Mouse (Mus musculus) brown adipose tissue, adult 24 weeks (tissue): ENCODE results near the gene Apoa1. TPM values are rescaled to one million over a fixed set of nuclear protein-coding genes. Genes with fewer than 3 reads are reported as not detected.

Experiments used
- H3K27ac ChIP-seq: fragments of 200-500 bp; replicated peaks from 2 replicates; pipeline ENCODE4 v1.5.1; 2012; ENCODE audit warnings: low read depth, mild to moderate bottlenecking, low read length
- H3K4me1 ChIP-seq: fragments of 200-500 bp; 2 replicates; pipeline ENCODE4 v1.6.1; 2012; ENCODE audit warnings: low read length, mixed read lengths; ENCODE audit not compliant: control insufficient read depth, insufficient read depth, insufficient read length
- H3K4me3 ChIP-seq: fragments of 200-500 bp; 2 replicates; pipeline ENCODE4 v1.5.1; 2012; ENCODE audit warnings: low read depth, mild to moderate bottlenecking, low read length, moderate library complexity; ENCODE audit not compliant: insufficient read depth
- polyA plus RNA-seq: library from polyadenylated mRNA; stranded (reverse); fragments of >200 nt; gene quantifications from 2 replicates; pipeline ENCODE4 v1.2.4, GENCODE M21; 2012; ENCODE audit not compliant: missing spikeins, insufficient read depth, insufficient read length

Apoa1 gene
- polyA plus RNA-seq, 1 experiment = 6.7 TPM

- no peaks in the 10 kb centered on the region for H3K4me1 ChIP-seq
- no peak overlapping the region for H3K27ac ChIP-seq
- no peak overlapping the region for H3K4me3 ChIP-seq
Measured at GRCm38 (mm10) chr9:46261131-46261530, 32.8 kb downstream of the Apoa1 start.

GRCm38 (mm10) chr9:46268343-46268873 lies 40.0 kb downstream of the Apoa1 start, which contains the start of gene Apoa5:
TSS of gene Apoa5 (plus strand) at chr9:46268633.
- Histone ChIP-seq H3K4me3 (no peak within 1 kb of the TSS), H3K4me1 (0 out of 2 replicates have a peak, but pooled peaks cover under 1% of the 10 kb centered on the region), H3K27ac (no peak within 1 kb of the TSS)

DNA sequence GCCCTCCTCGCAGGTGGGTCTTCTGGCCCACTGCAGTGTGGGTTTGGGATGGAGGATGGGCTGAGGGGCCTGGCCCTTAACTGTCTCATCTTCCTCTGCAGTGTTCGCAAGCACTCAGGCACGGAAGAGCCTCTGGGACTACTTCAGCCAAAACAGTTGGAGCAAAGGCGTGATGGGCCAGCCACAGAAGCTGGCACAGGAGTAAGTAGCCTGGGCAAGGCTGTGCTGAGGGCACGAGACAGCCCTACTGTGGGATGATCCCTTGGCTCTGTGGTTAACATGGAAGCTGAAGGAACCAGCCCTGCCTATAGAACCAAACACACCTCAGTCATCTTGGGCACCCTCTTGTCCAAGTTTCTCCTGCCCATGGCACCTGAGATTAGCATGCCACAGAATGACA lies 40.7 kb downstream of the Apoa1 start:
- no peak overlapping the region for H3K4me3 ChIP-seq
- H3K4me1 ChIP-seq = 0 out of 2 replicates have a peak, but pooled peaks cover 4% of the 10 kb centered on the region
- no peak overlapping the region for H3K27ac ChIP-seq

- Histone ChIP-seq H3K4me1 (0 out of 2 replicates have a peak, but pooled peaks cover 4% of the 10 kb centered on the region), H3K4me3 (no peak overlapping the region), H3K27ac (no peak overlapping the region)
Measured at GRCm38 (mm10) chr9:46270782-46271181, 42.4 kb downstream of the Apoa1 start.

GRCm38 (mm10) chr9:46272070-46272469 lies 43.7 kb downstream of the Apoa1 start:
- H3K4me3 ChIP-seq = no peak overlapping the region
- 0 out of 2 replicates have a peak, but pooled peaks cover 4% of the 10 kb centered on the region for H3K4me1 ChIP-seq
- H3K27ac ChIP-seq = no peak overlapping the region

GRCm38 (mm10) chr9:46272677-46273454 lies 44.5 kb downstream of the Apoa1 start, which contains the start of gene Zpr1:
TSS of gene Zpr1 (plus strand) at chr9:46273064.
- peak within 1 kb of the TSS; percentile 55; the same call in 1 of the 2 replicates for H3K27ac ChIP-seq
- 0 out of 2 replicates have a peak, but pooled peaks cover 4% of the 10 kb centered on the region for H3K4me1 ChIP-seq
- peak within 1 kb of the TSS; percentile 94 for H3K4me3 ChIP-seq

GRCm38 (mm10) chr9:46274494-46274893 lies 46.1 kb downstream of the Apoa1 start:
- Histone ChIP-seq H3K4me1 (0 out of 2 replicates have a peak, but pooled peaks cover 4% of the 10 kb centered on the region), H3K27ac (no peak overlapping the region), H3K4me3 (no peak overlapping the region)

Other genes with a start within 250 kb of the Apoa1 start
- 27.8 and 43.8 TPM in 2 replicates for gene Pafah1b2, start 215.9 kb upstream of the Apoa1 start, polyA plus RNA-seq
- 14.9 and 16.1 TPM in 2 replicates for gene Sik3, start 215.8 kb upstream of the Apoa1 start, polyA plus RNA-seq
- 7.4 and 8.2 TPM in 2 replicates for gene Apoc3, start 7.1 kb downstream of the Apoa1 start, polyA plus RNA-seq
- 1.7 TPM in 1 of 2 replicates, not detected in the other for gene Apoa4, start 12.1 kb downstream of the Apoa1 start, polyA plus RNA-seq
- gene Apoa5, start 40.1 kb downstream of the Apoa1 start, polyA plus RNA-seq = 1.7 TPM in 1 of 2 replicates, not detected in the other
- 17.0 and 18.9 TPM in 2 replicates for gene Zpr1, start 44.5 kb downstream of the Apoa1 start, polyA plus RNA-seq
- 6.6 and 6.9 TPM in 2 replicates for gene Bud13, start 54.4 kb downstream of the Apoa1 start, polyA plus RNA-seq
- not detected in 2 replicates for gene 4931429L15Rik, start 91.4 kb downstream of the Apoa1 start, polyA plus RNA-seq